Mouse (Mus musculus) neural tube, embryonic 15.5 days (tissue): ENCODE measurements at regions not wholly inside any gene's neighbourhood (a gene's known extent, or its start where the extent isn't known, plus 50 kb on each side); places are given as distances from the start of the nearest gene placed in this dataset.

Experiments used
- ATAC-seq: fragments of 200-750 bp; cut with Nextera tagmentation; 2 replicates; pipeline ENCODE4 v1.8.0; 2017; ENCODE audit warnings: mild to moderate bottlenecking, moderate TSS enrichment, moderate library complexity; ENCODE audit not compliant: low FRiP score
- H3K27ac ChIP-seq: fragments of 300-500 bp; sonication (generic); replicated peaks from 2 replicates; pipeline ENCODE4 v1.5.1; 2015; ENCODE audit warnings: mild to moderate bottlenecking, inconsistent platforms
- H3K27me3 ChIP-seq: fragments of 300-500 bp; sonication (generic); replicated peaks from 2 replicates; pipeline ENCODE4 v1.6.1; 2015; ENCODE audit warnings: inconsistent platforms
- H3K36me3 ChIP-seq: fragments of 300-500 bp; sonication (generic); 2 replicates; pipeline ENCODE4 v1.6.1; 2015; ENCODE audit warnings: inconsistent platforms
- H3K4me1 ChIP-seq: fragments of 300-500 bp; sonication (generic); 2 replicates; pipeline ENCODE4 v1.6.1; 2015; ENCODE audit warnings: inconsistent platforms
- H3K4me2 ChIP-seq: fragments of 300-500 bp; sonication (generic); 2 replicates; pipeline ENCODE4 v1.6.1; 2015; ENCODE audit warnings: inconsistent platforms, mild to moderate bottlenecking, moderate library complexity
- H3K4me3 ChIP-seq: fragments of 300-500 bp; sonication (generic); replicated peaks from 2 replicates; pipeline ENCODE4 v1.5.1; 2015; ENCODE audit warnings: mild to moderate bottlenecking, inconsistent platforms
- H3K9ac ChIP-seq: fragments of 300-500 bp; sonication (generic); replicated peaks from 2 replicates; pipeline ENCODE4 v1.6.1; 2015; ENCODE audit warnings: mild to moderate bottlenecking, inconsistent platforms
- H3K9me3 ChIP-seq: fragments of 300-500 bp; sonication (generic); replicated peaks from 2 replicates; pipeline ENCODE4 v1.6.1; 2016; ENCODE audit warnings: inconsistent platforms
- WGBS: fragments of 180-500 bp; shearing (Covaris S2); methylation state at CpG from one replicate; pipeline ENCODE4 v1.1.7; 2015; ENCODE audit warnings: mixed read lengths; 5-methylcytosine and 5-hydroxymethylcytosine counted together

GRCm38 (mm10) chr19:21035505-21035904, 81.5 kb upstream of the Tmc1 start:
- Histone ChIP-seq H3K4me3 (no peak overlapping the region), H3K9me3 (no peaks in the 10 kb centered on the region), H3K4me2 (no peak overlapping the region), H3K27me3 (no peaks in the 10 kb centered on the region), H3K9ac (no peak overlapping the region), H3K36me3 (no peaks in the 10 kb centered on the region), H3K4me1 (peaks cover 9% of the 10 kb centered on the region; the same call in 1 of the 2 replicates), H3K27ac (no peak overlapping the region)
- ATAC-seq: no peak
- 53% methylated on average over 4 of the region's 4 CpGs for WGBS

GRCm38 (mm10) chr19:21033991-21034390, 80.0 kb upstream of the Tmc1 start:
- H3K4me2 ChIP-seq: no peak overlapping the region
- no peak overlapping the region for H3K4me3 ChIP-seq
- peaks cover 9% of the 10 kb centered on the region; the same call in 1 of the 2 replicates for H3K4me1 ChIP-seq
- no peaks in the 10 kb centered on the region for H3K27me3 ChIP-seq
- H3K9ac ChIP-seq: no peak overlapping the region
- H3K9me3 ChIP-seq: no peaks in the 10 kb centered on the region
- no peak for ATAC-seq
- 85% methylated on average over 3 of the region's 3 CpGs for WGBS
- no peak overlapping the region for H3K27ac ChIP-seq
- no peaks in the 10 kb centered on the region for H3K36me3 ChIP-seq

GRCm38 (mm10) chr19:21032558-21032957, 78.6 kb upstream of the Tmc1 start:
- H3K27ac ChIP-seq: no peak overlapping the region
- H3K36me3 ChIP-seq: no peaks in the 10 kb centered on the region
- H3K4me1 ChIP-seq: peaks cover 9% of the 10 kb centered on the region; the same call in 1 of the 2 replicates
- H3K27me3 ChIP-seq: no peaks in the 10 kb centered on the region
- H3K4me2 ChIP-seq: no peak overlapping the region
- 87% methylated on average over 2 of the region's 2 CpGs for WGBS
- no peak for ATAC-seq
- H3K9me3 ChIP-seq: no peaks in the 10 kb centered on the region
- no peak overlapping the region for H3K4me3 ChIP-seq
- no peak overlapping the region for H3K9ac ChIP-seq

GRCm38 (mm10) chr19:21031768-21032308, 77.8 kb upstream of the Tmc1 start:
- Histone ChIP-seq H3K4me1 (peaks cover 6% of the 10 kb centered on the region; the same call in 1 of the 2 replicates), H3K4me2 (no peak overlapping the region), H3K36me3 (no peaks in the 10 kb centered on the region), H3K9me3 (no peaks in the 10 kb centered on the region), H3K27ac (no peak overlapping the region), H3K27me3 (no peaks in the 10 kb centered on the region), H3K4me3 (no peak overlapping the region), H3K9ac (no peak overlapping the region)
- 85% methylated on average over 4 of the region's 4 CpGs for WGBS
- ATAC-seq: no peak

GRCm38 (mm10) chr19:21030971-21031370, 77.0 kb upstream of the Tmc1 start:
- WGBS: 77% methylated on average over 5 of the region's 5 CpGs
- ATAC-seq: no peak
- no peak overlapping the region for H3K4me3 ChIP-seq
- H3K4me1 ChIP-seq: 0 out of 2 replicates have a peak, but pooled peaks cover 3% of the 10 kb centered on the region
- no peaks in the 10 kb centered on the region for H3K9me3 ChIP-seq
- H3K27me3 ChIP-seq: no peaks in the 10 kb centered on the region
- no peak overlapping the region for H3K9ac ChIP-seq
- H3K27ac ChIP-seq: no peak overlapping the region
- H3K4me2 ChIP-seq: no peak overlapping the region
- H3K36me3 ChIP-seq: no peaks in the 10 kb centered on the region

- Histone ChIP-seq H3K27me3 (no peaks in the 10 kb centered on the region), H3K27ac (no peak overlapping the region), H3K9ac (no peak overlapping the region), H3K4me1 (no peaks in the 10 kb centered on the region), H3K9me3 (no peaks in the 10 kb centered on the region), H3K36me3 (no peaks in the 10 kb centered on the region), H3K4me2 (no peak overlapping the region), H3K4me3 (no peak overlapping the region)
- 94% methylated on average over 3 of the region's 3 CpGs for WGBS
- ATAC-seq: no peak
These were observed 75.0 kb upstream of the Tmc1 start for GRCm38 (mm10) chr19:21028981-21029380.

- ATAC-seq: no peak
These were observed 58.4 kb upstream of the Tmc1 start for GRCm38 (mm10) chr19:21012391-21012790.

GRCm38 (mm10) chr19:21009607-21010006, 55.6 kb upstream of the Tmc1 start:
- H3K27me3 ChIP-seq: no peaks in the 10 kb centered on the region
- no peak overlapping the region for H3K4me3 ChIP-seq
- no peaks in the 10 kb centered on the region for H3K9me3 ChIP-seq
- H3K9ac ChIP-seq: no peak overlapping the region
- no peaks in the 10 kb centered on the region for H3K4me1 ChIP-seq
- no peak overlapping the region for H3K4me2 ChIP-seq
- H3K27ac ChIP-seq: no peak overlapping the region
- H3K36me3 ChIP-seq: no peaks in the 10 kb centered on the region
- WGBS: 79% methylated on average over 2 of the region's 2 CpGs
- ATAC-seq: no peak

More at GRCm38 (mm10) chr19:21012391-21012790, 58.4 kb upstream of the Tmc1 start:
- H3K4me3 ChIP-seq: no peak overlapping the region
- H3K9me3 ChIP-seq: no peaks in the 10 kb centered on the region
- WGBS: 83% methylated on average over 9 of the region's 10 CpGs
- H3K4me2 ChIP-seq: no peak overlapping the region
- no peaks in the 10 kb centered on the region for H3K4me1 ChIP-seq
- no peak overlapping the region for H3K27ac ChIP-seq
- no peaks in the 10 kb centered on the region for H3K36me3 ChIP-seq
- no peaks in the 10 kb centered on the region for H3K27me3 ChIP-seq
- no peak overlapping the region for H3K9ac ChIP-seq

GRCm38 (mm10) chr19:21004411-21004810, 50.4 kb upstream of the Tmc1 start:
- no peaks in the 10 kb centered on the region for H3K9me3 ChIP-seq
- WGBS: 74% methylated on average over 2 of the region's 2 CpGs
- no peak for ATAC-seq
- no peak overlapping the region for H3K9ac ChIP-seq
- H3K27ac ChIP-seq: no peak overlapping the region
- H3K4me2 ChIP-seq: no peak overlapping the region
- H3K4me3 ChIP-seq: no peak overlapping the region
- no peaks in the 10 kb centered on the region for H3K4me1 ChIP-seq
- no peaks in the 10 kb centered on the region for H3K36me3 ChIP-seq
- H3K27me3 ChIP-seq: no peaks in the 10 kb centered on the region
